Mouse (Mus musculus) CH12.LX (cell line): ENCODE results near the gene Slc16a7. TPM values are rescaled to one million over a fixed set of nuclear protein-coding genes. Genes with fewer than 3 reads are reported as not detected.

Source experiments
- DNase-seq: peaks from one replicate; pipeline ENCODE4 v3.0.0-alpha.2; 2013; ENCODE audit errors: extremely low read depth
- H3K27ac ChIP-seq: 2 replicates; pipeline ENCODE4 v1.5.1; 2012; ENCODE audit warnings: low read depth, mild to moderate bottlenecking, control low read depth, moderate library complexity; ENCODE audit not compliant: insufficient read depth
- H3K27me3 ChIP-seq: replicated peaks from 2 replicates; pipeline ENCODE3; 2012; ENCODE audit warnings: inconsistent platforms
- H3K36me3 ChIP-seq, 2 experiments: replicated peaks in 1 of 2; 2 replicates each; pipeline versions ENCODE3 to v1.6.1; 2012; ENCODE audit warnings: inconsistent platforms in 1 of 2, low read length in 1 of 2, mild to moderate bottlenecking in 1 of 2, mixed read lengths in 1 of 2, moderate library complexity in 1 of 2; ENCODE audit not compliant: control insufficient read depth in 1 of 2, insufficient read depth in 1 of 2
- H3K4me1 ChIP-seq, 2 experiments: 2 replicates each; pipeline ENCODE4 v1.6.1; 2012; ENCODE audit warnings: inconsistent platforms in 1 of 2, moderate library complexity in 1 of 2; ENCODE audit not compliant: insufficient read depth in 2 of 2, control insufficient read depth in 1 of 2
- H3K4me2 ChIP-seq: 2 replicates; pipeline ENCODE4 v1.6.1; 2012; ENCODE audit warnings: low read depth, mild to moderate bottlenecking, control low read depth; ENCODE audit not compliant: poor library complexity, insufficient read depth, severe bottlenecking
- H3K4me3 ChIP-seq, 3 experiments: fragments of 150-350 bp in 1 of 3; sonication (generic) in 1 of 3; replicated peaks in 1 of 3; 2 replicates each; pipeline versions ENCODE3 to v1.5.1; 2011 to 2012; ENCODE audit warnings: low read depth in 2 of 3, low read length in 2 of 3, mild to moderate bottlenecking in 2 of 3, moderate library complexity in 2 of 3, control low read depth in 1 of 3, improper control_type of control experiment in 1 of 3, inconsistent platforms in 1 of 3, mixed read lengths in 1 of 3; ENCODE audit not compliant: poor library complexity in 1 of 3
- H3K79me2 ChIP-seq: replicated peaks from 2 replicates; pipeline ENCODE4 v1.6.1; 2012; ENCODE audit warnings: mild to moderate bottlenecking, moderate library complexity; ENCODE audit not compliant: control insufficient read depth, poor library complexity, insufficient read depth, severe bottlenecking; ENCODE audit errors: extremely low read depth
- H3K9ac ChIP-seq: 2 replicates; pipeline ENCODE4 v1.6.1; 2012; ENCODE audit warnings: low read depth, mild to moderate bottlenecking, control low read depth, moderate library complexity; ENCODE audit not compliant: insufficient read depth
- H3K9me3 ChIP-seq: replicated peaks from 2 replicates; pipeline ENCODE3; 2012; ENCODE audit warnings: low read length, inconsistent platforms, mixed read lengths
- BHLHE40 ChIP-seq: IDR thresholded peaks from 2 replicates; pipeline ENCODE4 v1.6.1; 2011; ENCODE audit warnings: mild to moderate bottlenecking, low read depth, low read length, improper control_type of control experiment
- CTCF ChIP-seq, 2 experiments: IDR thresholded peaks in 1 of 2; conservative IDR thresholded peaks in 1 of 2; 2 replicates each; pipeline ENCODE4 v1.5.1; 2011 to 2012; ENCODE audit warnings: low read depth in 2 of 2, low read length in 2 of 2, improper control_type of control experiment in 1 of 2, inconsistent platforms in 1 of 2, mild to moderate bottlenecking in 1 of 2, moderate library complexity in 1 of 2
- ETS1 ChIP-seq: conservative IDR thresholded peaks from 2 replicates; pipeline ENCODE4 v1.6.1; 2012; ENCODE audit warnings: low read depth, mild to moderate bottlenecking, inconsistent platforms, low read length, improper control_type of control experiment, moderate library complexity
- GABPA ChIP-seq: IDR thresholded peaks from 2 replicates; pipeline ENCODE4 v1.6.1; 2012; ENCODE audit warnings: low read depth, low read length, improper control_type of control experiment, inconsistent platforms; ENCODE audit not compliant: insufficient replicate concordance
- IRF4 ChIP-seq: IDR thresholded peaks from 2 replicates; pipeline ENCODE4 v1.6.1; 2014; ENCODE audit warnings: low read depth, mild to moderate bottlenecking, inconsistent platforms, low read length, improper control_type of control experiment
- JUND ChIP-seq: conservative IDR thresholded peaks from 2 replicates; pipeline ENCODE4 v1.6.1; 2011; ENCODE audit warnings: low read depth, low read length, improper control_type of control experiment
- MAX ChIP-seq: IDR thresholded peaks from 2 replicates; pipeline ENCODE4 v1.6.1; 2011; ENCODE audit warnings: low read length, improper control_type of control experiment
- MAZ ChIP-seq: IDR thresholded peaks from 2 replicates; pipeline ENCODE4 v1.6.1; 2012; ENCODE audit warnings: low read depth, mild to moderate bottlenecking, inconsistent platforms, low read length, improper control_type of control experiment, moderate library complexity
- MEF2A ChIP-seq: IDR thresholded peaks from 2 replicates; pipeline ENCODE4 v1.6.1; 2014; ENCODE audit warnings: low read depth, mild to moderate bottlenecking, inconsistent platforms, low read length, improper control_type of control experiment, borderline replicate concordance
- MXI1 ChIP-seq: IDR thresholded peaks from 2 replicates; pipeline ENCODE4 v1.6.1; 2011; ENCODE audit warnings: mild to moderate bottlenecking, low read depth, low read length, improper control_type of control experiment
- MYC ChIP-seq: IDR thresholded peaks from 2 replicates; pipeline ENCODE4 v1.6.1; 2011; ENCODE audit warnings: low read depth, mild to moderate bottlenecking, improper control_type of control experiment, low read length
- PAX5 ChIP-seq: IDR thresholded peaks from 2 replicates; pipeline ENCODE4 v1.6.1; 2012; ENCODE audit warnings: low read length, inconsistent platforms, mixed read lengths
- POLR2A ChIP-seq: IDR thresholded peaks from 2 replicates; pipeline ENCODE4 v1.6.1; 2011; ENCODE audit warnings: low read depth, mild to moderate bottlenecking, improper control_type of control experiment, low read length
- POLR2AphosphoS2 ChIP-seq: IDR thresholded peaks from 2 replicates; pipeline ENCODE4 v1.6.1; 2011; ENCODE audit warnings: low read depth, low read length, improper control_type of control experiment
- SIN3A ChIP-seq: IDR thresholded peaks from 2 replicates; pipeline ENCODE4 v1.6.1; 2012; ENCODE audit warnings: low read length, improper control_type of control experiment, inconsistent platforms
- SMC3 ChIP-seq: IDR thresholded peaks from 2 replicates; pipeline ENCODE4 v1.6.1; 2011; ENCODE audit warnings: low read depth, low read length, improper control_type of control experiment
- TBP ChIP-seq: conservative IDR thresholded peaks from 2 replicates; pipeline ENCODE4 v1.6.1; 2011; ENCODE audit warnings: low read depth, low read length, improper control_type of control experiment
- TCF12 ChIP-seq: IDR thresholded peaks from 2 replicates; pipeline ENCODE4 v1.6.1; 2014; ENCODE audit warnings: low read depth, mild to moderate bottlenecking, inconsistent platforms, low read length, improper control_type of control experiment
- USF2 ChIP-seq: conservative IDR thresholded peaks from 2 replicates; pipeline ENCODE4 v1.6.1; 2011; ENCODE audit warnings: low read depth, low read length, improper control_type of control experiment
- ZC3H11A ChIP-seq: IDR thresholded peaks from 2 replicates; pipeline ENCODE4 v1.6.1; 2012; ENCODE audit warnings: low read depth, mild to moderate bottlenecking, inconsistent platforms, low read length, improper control_type of control experiment
- ZKSCAN1 ChIP-seq: IDR thresholded peaks from 2 replicates; pipeline ENCODE4 v1.6.1; 2012; ENCODE audit warnings: low read depth, inconsistent platforms, low read length, improper control_type of control experiment, borderline replicate concordance
- dilution Hi-C: fragments of 300-500 bp; cut with MboI; formaldehyde crosslinking; loops from 2 replicates; pipeline ENCODE4 v1.14.3; 2020; ENCODE audit warnings: low sequenced_read_pairs; ENCODE audit not compliant: extremely low pct_unique_long_range_greater_than_20kb, extremely low pct_ligation_motif_present
- in situ Hi-C: fragments of 300-500 bp; cut with MboI; formaldehyde crosslinking; loops from 3 replicates; pipeline ENCODE4 v1.14.3; 2019; ENCODE audit warnings: low sequenced_read_pairs, low pct_ligation_motif_present, low pct_unique_long_range_greater_than_20kb, mixed read lengths
- polyA plus RNA-seq: library from polyadenylated mRNA; unstranded; fragments of >175 nt; gene quantifications from 2 replicates; pipeline ENCODE4 v1.2.1, GENCODE M21; 2012; ENCODE audit warnings: low read depth; ENCODE audit not compliant: insufficient read length
- total RNA-seq, 2 experiments: library from RNA; depleted of rRNA; stranded (reverse); fragments of 300-350 nt in 1 of 2; fragments of >200 nt in 1 of 2; gene quantifications; 2 replicates each; pipeline ENCODE4 v1.2.3; 2012 to 2014

Slc16a7 gene
- total and polyA plus RNA-seq, 3 experiments: not detected

DNA sequence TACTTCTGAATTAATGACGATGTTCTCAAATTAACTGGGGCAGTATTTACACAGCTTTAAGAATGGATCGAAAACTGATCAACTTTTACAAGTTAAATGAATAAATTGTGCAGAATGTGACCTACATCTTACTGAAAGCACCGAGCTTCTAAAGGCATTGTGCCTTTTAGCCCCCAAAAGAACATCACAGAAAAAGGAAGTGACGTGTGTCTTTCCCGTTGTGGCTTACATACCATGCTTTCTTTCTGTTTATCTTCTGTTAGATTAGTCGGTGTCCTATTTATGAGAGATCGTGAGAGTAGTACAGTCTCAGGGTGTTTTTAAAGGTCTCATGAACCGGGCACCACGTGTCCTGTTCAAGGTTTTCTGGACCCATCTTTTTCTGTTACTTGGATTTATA lies 98.9 kb downstream of the Slc16a7 start:
- peaks cover 64% of the 10 kb centered on the region for H3K9me3 ChIP-seq
- H3K4me3 ChIP-seq: no peak overlapping the region
- DNase-seq: no peak
- dilution Hi-C loops: no loop called here
- no peak overlapping the region for H3K4me2 ChIP-seq
- H3K36me3 ChIP-seq: no peaks in the 10 kb centered on the region
- no peak overlapping the region for H3K9ac ChIP-seq
- no peaks in the 10 kb centered on the region for H3K4me1 ChIP-seq
- in situ Hi-C loops: no loop called here
- no peaks in the 10 kb centered on the region for H3K79me2 ChIP-seq
- H3K27ac ChIP-seq: no peak overlapping the region
- H3K27me3 ChIP-seq: no peaks in the 10 kb centered on the region
- TF ChIP-seq BHLHE40: no peak
- TF ChIP-seq ZC3H11A: no peak
- no peak for TF ChIP-seq POLR2A
- no peak for TF ChIP-seq SMC3
- TF ChIP-seq PAX5: no peak
- TF ChIP-seq TBP: no peak
- TF ChIP-seq POLR2AphosphoS2: no peak
- TF ChIP-seq ETS1: no peak
- TF ChIP-seq JUND: no peak
- TF ChIP-seq USF2: no peak
- TF ChIP-seq TCF12: no peak
- no peak for TF ChIP-seq MEF2A
- TF ChIP-seq ZKSCAN1: no peak
- TF ChIP-seq, all 38 proteins: peak for 0

DNA sequence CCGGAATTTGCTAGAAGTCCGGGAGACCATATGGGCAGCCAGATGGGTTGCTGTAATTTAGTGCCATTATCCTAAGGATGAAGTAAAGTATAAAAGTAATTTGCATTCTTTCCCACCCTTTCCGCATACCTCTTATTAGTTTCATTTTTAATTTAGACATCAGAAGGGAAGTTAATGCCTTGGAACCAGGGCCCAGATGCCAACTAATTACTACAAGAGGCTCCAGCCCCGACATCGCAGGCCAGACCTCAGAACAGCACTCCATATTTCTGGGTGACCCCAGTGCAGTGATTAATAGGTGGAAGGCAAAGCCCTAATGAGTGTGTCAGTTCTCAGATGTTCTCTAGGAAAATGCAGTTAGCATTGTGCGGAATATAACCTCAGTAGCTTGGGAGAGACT lies 100.7 kb downstream of the Slc16a7 start:
- H3K4me3 ChIP-seq: no peak overlapping the region
- no peak overlapping the region for H3K27ac ChIP-seq
- dilution Hi-C loops: no loop called here

More for the DNA sequence above, 100.7 kb downstream of the Slc16a7 start:
- DNase-seq: no peak
- Histone ChIP-seq H3K9me3 (peaks cover 66% of the 10 kb centered on the region), H3K4me1 (no peaks in the 10 kb centered on the region), H3K9ac (no peak overlapping the region), H3K36me3 (no peaks in the 10 kb centered on the region), H3K79me2 (no peaks in the 10 kb centered on the region), H3K4me2 (no peak overlapping the region), H3K27me3 (no peaks in the 10 kb centered on the region)
- no peak for TF ChIP-seq GABPA
- TF ChIP-seq SMC3: no peak
- no peak for TF ChIP-seq IRF4
- TF ChIP-seq MAX: no peak
- no peak for TF ChIP-seq ZC3H11A
- no peak for TF ChIP-seq TBP
- no peak for TF ChIP-seq CTCF (conservative IDR thresholded peaks at IDR 0.05 in 1 of 2, IDR thresholded peaks at IDR 0.05 in 1 of 2; ENCODE audit: low read depth in 2 of 2, low read length in 2 of 2)
- TF ChIP-seq MXI1: no peak
- no peak for TF ChIP-seq MYC
- TF ChIP-seq SIN3A: no peak
- no peak for TF ChIP-seq MAZ
- in situ Hi-C loops: no loop called here
